Mouse (Mus musculus) hindbrain, embryonic 10.5 days (tissue): Measurements from ENCODE around the gene Tmem107. TPM values are rescaled to one million over a fixed set of nuclear protein-coding genes. Genes with fewer than 3 reads are reported as not detected.

ENCODE experiments used
- DNase-seq: peaks from one replicate; pipeline ENCODE4 v3.0.0-alpha.2; 2017; ENCODE audit warnings: low spot score
- H3K27ac ChIP-seq: fragments of 300-500 bp; sonication (generic); 2 replicates; pipeline ENCODE4 v1.5.1; 2016; ENCODE audit warnings: mild to moderate bottlenecking, moderate library complexity
- H3K27me3 ChIP-seq: fragments of 300-500 bp; sonication (generic); 2 replicates; pipeline ENCODE4 v1.6.1; 2016; ENCODE audit warnings: mild to moderate bottlenecking; ENCODE audit not compliant: poor library complexity, insufficient read depth, severe bottlenecking
- H3K36me3 ChIP-seq: fragments of 300-500 bp; sonication (generic); 2 replicates; pipeline ENCODE4 v1.6.1; 2016; ENCODE audit warnings: mild to moderate bottlenecking, moderate library complexity
- H3K4me1 ChIP-seq: fragments of 300-500 bp; sonication (generic); replicated peaks from 2 replicates; pipeline ENCODE4 v1.6.1; 2016; ENCODE audit warnings: mild to moderate bottlenecking
- H3K4me3 ChIP-seq: fragments of 300-500 bp; sonication (generic); 2 replicates; pipeline ENCODE4 v1.5.1; 2016; ENCODE audit warnings: mild to moderate bottlenecking, moderate library complexity
- H3K9me3 ChIP-seq: fragments of 300-500 bp; sonication (generic); 2 replicates; pipeline ENCODE4 v1.6.1; 2016; ENCODE audit warnings: mild to moderate bottlenecking, moderate library complexity
- WGBS: fragments of 180-500 bp; shearing (Covaris S2); methylation state at CpG from one replicate; pipeline ENCODE4 v1.1.7; 2016; 5-methylcytosine and 5-hydroxymethylcytosine counted together
- polyA plus RNA-seq: library from polyadenylated mRNA; unstranded; fragments of >200 nt; fragmentation: Nextera tagmentation; extraction: Ambion mirVana; gene quantifications from 2 replicates; pipeline ENCODE4 v1.2.1, GENCODE M21; 2016

Tmem107 gene
- polyA plus RNA-seq, 1 experiment from 2014 or later, result 56.6 TPM

DNA sequence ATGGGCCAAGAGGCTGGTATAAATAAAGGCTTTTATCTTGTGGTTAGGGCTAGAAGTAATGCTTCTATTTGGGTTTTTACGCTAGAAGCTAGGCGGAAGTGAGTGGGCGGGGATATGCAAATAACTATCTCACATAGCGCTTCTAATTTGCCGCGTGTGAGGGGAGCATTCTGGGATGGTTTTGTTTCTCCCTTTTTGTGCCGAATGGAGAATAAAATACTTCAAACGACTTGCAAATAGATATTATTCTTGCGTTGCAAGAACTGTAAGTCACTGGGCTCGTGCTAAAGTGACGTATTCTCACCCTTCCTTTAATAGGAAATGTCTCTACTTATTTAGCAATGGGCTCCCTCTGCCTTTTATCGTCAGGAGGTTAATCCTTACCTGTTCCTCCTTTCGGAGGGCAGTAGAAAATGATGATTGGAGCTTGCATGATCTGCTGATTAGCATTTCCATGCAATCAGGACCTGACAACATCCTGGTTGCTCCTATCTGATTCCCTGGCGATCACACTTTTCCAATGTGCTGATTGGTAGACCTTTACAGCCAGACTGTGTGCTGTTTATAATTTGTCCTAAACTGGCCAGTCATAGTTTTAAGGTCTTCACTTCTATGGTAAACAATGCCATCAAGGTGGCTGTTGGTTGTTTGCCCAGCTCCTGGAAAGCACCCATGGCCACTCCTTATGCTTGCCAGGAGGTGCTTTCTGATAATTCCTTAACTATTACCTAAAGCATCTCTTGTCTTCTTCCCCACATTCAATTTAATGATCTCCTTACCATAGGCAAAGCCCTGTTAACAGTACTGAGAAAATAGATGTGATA lies 2.7 kb downstream of the Tmem107 start:
- Histone ChIP-seq H3K4me3 (peak overlapping the region; percentile 79), H3K36me3 (no peaks in the 10 kb centered on the region), H3K9me3 (no peaks in the 10 kb centered on the region), H3K27me3 (no peaks in the 10 kb centered on the region), H3K4me1 (peaks cover 48% of the 10 kb centered on the region), H3K27ac (peak overlapping the region; percentile 96)
- under 1% methylated on average over 14 of the region's 14 CpGs for WGBS
- DNase-seq, result peak; percentile 83

DNA sequence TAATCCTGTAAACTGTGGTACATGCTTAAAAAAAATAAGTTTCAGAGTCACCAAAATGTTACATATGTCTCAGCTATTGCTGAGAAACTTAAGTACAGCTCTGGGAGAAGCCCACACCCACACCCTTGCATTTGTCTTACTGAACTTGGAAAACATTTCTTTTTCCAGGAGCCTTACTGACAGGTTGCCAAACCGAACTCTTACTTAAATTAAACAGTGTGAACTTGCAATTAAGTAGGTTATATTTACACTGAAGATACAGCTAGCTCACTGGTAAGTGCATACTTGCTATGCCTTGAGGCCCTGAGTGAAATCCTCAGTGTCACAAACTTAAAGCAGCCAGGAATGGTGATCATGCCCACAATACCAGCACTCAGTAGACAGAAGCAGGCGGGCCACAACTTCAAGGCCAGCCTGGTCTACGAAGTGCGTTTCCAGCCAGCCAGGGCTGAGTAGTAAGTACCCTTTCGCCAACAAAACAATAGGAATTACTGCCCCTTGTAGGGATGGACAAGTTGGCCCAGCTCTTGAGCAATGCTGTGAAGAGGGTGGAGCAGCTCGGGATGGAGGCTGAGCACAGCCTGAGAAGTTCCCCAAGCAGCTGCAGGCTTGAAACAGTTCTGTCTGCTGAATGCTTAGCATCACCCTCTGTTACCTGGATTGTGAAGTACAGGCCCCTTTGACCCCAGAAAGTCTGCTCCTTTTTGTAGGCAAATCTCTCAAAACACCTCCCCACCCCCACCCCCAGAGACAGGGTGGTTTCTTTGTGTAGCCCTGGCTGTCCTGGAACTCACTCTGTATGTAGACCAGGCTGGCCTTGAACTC lies 3.6 kb downstream of the Tmem107 start:
- 40% methylated on average over 6 of the region's 6 CpGs for WGBS
- Histone ChIP-seq H3K4me1 (peaks cover 48% of the 10 kb centered on the region), H3K27me3 (no peaks in the 10 kb centered on the region), H3K27ac (peak overlapping the region; percentile 96; the same call in 1 of the 2 replicates), H3K9me3 (no peaks in the 10 kb centered on the region), H3K36me3 (no peaks in the 10 kb centered on the region), H3K4me3 (no peak overlapping the region)
- no peak for DNase-seq

DNA sequence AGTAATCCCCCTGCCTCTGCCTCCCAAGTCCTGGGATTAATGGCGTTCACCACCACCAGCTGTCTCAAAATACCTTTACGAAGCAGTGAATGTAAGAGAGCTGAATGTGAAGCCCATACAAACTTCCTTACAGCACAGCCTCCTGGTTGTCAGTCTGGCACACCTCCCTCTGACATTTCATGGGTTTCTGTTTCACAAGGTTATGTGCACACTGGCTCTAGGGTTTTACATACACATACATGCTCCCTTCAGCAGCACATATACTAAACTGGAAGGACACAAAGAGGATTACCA lies 4.1 kb downstream of the Tmem107 start:
- H3K27ac ChIP-seq, result no peak overlapping the region
- DNase-seq, result no peak
- no peaks in the 10 kb centered on the region for H3K36me3 ChIP-seq
- H3K4me3 ChIP-seq, result no peak overlapping the region
- no peaks in the 10 kb centered on the region for H3K27me3 ChIP-seq
- H3K9me3 ChIP-seq, result no peaks in the 10 kb centered on the region
- 61% methylated on average over 2 of the region's 2 CpGs for WGBS
- peaks cover 44% of the 10 kb centered on the region for H3K4me1 ChIP-seq

DNA sequence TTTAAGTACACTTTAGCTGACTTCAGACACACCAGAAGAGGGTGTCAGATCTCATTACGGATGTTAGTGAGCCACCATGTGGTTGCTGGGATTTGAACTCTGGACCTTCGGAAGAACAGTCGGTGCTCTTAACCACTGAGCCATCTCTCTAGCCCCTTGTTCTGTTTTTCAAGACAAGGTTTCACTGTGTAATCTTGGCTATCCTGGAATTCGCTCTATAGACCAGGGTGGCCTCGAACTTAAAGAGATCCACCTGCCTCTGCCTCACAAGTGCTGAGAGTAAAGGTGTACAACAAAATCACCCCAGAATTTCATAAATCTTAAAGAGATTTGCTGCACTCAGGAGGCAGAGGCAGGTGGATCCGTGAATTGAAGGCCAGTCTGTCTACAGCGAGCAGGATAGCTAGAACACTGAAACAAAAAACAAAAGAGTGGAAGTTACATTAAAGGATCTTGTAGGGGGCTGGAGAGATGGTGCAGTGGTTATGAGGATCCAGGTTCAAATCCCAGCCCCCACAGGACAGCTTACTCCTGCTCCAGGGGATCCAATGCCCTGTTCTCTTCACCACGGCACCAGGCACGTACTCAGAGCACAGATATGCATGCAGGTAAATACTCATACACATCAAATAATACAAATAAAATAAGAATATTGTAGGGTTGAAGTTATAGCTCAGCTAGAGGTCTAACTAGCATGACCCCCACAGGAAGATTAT lies 5.3 kb downstream of the Tmem107 start:
- 43% methylated on average over 9 of the region's 9 CpGs for WGBS
- H3K9me3 ChIP-seq, result no peaks in the 10 kb centered on the region
- no peaks in the 10 kb centered on the region for H3K27me3 ChIP-seq
- H3K27ac ChIP-seq, result no peak overlapping the region
- peaks cover 35% of the 10 kb centered on the region for H3K4me1 ChIP-seq
- no peak for DNase-seq
- H3K4me3 ChIP-seq, result no peak overlapping the region
- H3K36me3 ChIP-seq, result no peaks in the 10 kb centered on the region

DNA sequence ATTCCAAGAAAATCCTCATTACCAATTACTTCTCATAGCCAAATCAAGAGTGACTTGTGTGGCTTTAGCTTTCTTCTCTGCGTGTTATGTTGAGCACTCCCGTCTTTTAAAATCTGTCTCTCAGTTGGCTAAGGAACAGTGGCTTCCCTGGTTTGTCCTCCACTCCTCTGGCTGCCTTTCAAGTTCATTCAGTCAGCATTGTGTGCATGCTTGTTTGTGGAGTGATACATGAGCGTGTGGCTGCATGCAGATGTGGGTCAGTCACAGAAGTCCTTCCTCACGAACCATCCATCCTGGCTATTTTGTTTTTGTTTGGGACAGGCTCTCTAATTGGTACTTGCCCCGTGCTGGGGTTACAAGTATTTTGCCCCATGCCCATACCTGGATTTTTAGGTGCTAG lies 6.0 kb downstream of the Tmem107 start:
- 78% methylated on average over 5 of the region's 5 CpGs for WGBS
- no peaks in the 10 kb centered on the region for H3K27me3 ChIP-seq
- no peaks in the 10 kb centered on the region for H3K9me3 ChIP-seq
- DNase-seq, result no peak
- H3K27ac ChIP-seq, result no peak overlapping the region
- peaks cover 29% of the 10 kb centered on the region for H3K4me1 ChIP-seq
- no peaks in the 10 kb centered on the region for H3K36me3 ChIP-seq
- H3K4me3 ChIP-seq, result no peak overlapping the region

DNA sequence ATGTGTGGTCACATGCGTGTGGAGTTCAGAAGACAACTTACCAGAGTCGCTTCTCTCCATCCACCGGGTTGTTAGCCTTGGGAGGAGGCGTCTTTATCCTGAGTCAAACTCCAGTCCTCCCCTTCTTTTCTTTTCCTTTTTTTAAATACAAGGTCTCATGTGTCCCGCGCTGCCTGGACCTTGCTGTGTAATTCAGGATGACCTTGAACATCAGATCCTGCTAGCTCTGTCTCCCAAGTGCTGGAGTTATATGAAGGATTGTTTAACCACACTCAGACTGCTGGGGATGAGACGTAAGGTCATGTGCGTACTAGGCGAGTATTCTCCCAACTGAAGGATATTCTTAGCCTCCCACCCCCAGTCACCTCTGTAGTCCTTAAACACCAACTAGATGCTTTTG lies 6.7 kb downstream of the Tmem107 start:
- Histone ChIP-seq H3K4me1 (peaks cover 21% of the 10 kb centered on the region), H3K9me3 (no peaks in the 10 kb centered on the region), H3K36me3 (no peaks in the 10 kb centered on the region), H3K27me3 (no peaks in the 10 kb centered on the region), H3K27ac (no peak overlapping the region), H3K4me3 (no peak overlapping the region)
- DNase-seq, result no peak
- 86% methylated on average over 9 of the region's 9 CpGs for WGBS

DNA sequence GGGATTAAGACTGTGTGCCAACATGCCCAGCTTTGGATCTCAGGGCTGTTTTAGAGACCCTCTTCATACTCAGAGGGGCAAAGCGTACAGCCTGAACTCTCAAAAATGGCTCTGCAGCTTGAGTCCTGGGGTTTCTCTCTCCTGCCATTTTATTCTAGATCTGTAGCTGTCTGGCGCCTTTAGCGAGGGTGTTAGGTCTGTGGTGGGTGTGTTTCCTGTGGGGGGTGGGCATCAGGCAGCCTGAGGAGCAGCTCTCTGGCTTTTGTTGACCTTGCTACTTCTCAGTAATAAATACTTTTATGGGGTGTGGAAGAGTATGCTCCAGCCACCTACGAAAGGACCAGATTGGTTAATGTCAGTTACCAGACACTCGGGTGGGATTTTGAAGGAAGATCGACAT lies 7.4 kb downstream of the Tmem107 start:
- no peak for DNase-seq
- Histone ChIP-seq H3K9me3 (no peaks in the 10 kb centered on the region), H3K36me3 (no peaks in the 10 kb centered on the region), H3K27ac (no peak overlapping the region), H3K4me3 (no peak overlapping the region), H3K4me1 (peaks cover 15% of the 10 kb centered on the region), H3K27me3 (no peaks in the 10 kb centered on the region)
- WGBS, result 79% methylated on average over 6 of the region's 6 CpGs

DNA sequence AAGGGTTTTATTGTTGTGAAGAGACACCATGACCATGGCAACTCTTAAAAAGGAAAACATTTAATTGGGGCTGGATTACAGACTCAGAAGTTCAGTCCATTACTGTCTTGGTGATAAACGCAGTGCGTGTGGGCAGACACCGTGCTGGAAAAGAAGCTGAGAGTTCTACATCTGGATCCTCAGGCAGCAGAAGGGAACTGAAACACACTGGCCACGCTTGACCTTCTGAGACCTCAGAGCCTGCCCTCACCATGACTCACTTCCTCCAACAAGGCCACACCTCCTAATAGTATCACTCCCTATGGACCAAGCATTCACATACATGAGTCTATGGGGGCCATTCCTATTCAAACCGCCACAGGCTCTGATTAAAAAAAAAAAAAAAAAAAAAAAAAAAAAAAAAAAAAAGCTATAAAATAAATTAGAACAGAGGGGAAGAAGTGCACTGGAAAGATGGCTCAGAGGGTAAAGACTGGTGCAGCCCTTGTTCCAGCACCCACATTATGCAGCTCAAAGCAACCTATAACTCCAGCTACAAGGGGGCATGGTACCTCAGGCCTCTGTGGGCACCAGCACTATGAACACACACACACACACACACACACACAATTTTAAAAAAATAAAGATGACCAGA lies 8.3 kb downstream of the Tmem107 start:
- no peak overlapping the region for H3K4me3 ChIP-seq
- no peaks in the 10 kb centered on the region for H3K36me3 ChIP-seq
- no peak for DNase-seq
- H3K4me1 ChIP-seq, result peaks cover 13% of the 10 kb centered on the region
- H3K27me3 ChIP-seq, result no peaks in the 10 kb centered on the region
- no peaks in the 10 kb centered on the region for H3K9me3 ChIP-seq
- WGBS, result 80% methylated on average over 5 of the region's 5 CpGs
- no peak overlapping the region for H3K27ac ChIP-seq

DNA sequence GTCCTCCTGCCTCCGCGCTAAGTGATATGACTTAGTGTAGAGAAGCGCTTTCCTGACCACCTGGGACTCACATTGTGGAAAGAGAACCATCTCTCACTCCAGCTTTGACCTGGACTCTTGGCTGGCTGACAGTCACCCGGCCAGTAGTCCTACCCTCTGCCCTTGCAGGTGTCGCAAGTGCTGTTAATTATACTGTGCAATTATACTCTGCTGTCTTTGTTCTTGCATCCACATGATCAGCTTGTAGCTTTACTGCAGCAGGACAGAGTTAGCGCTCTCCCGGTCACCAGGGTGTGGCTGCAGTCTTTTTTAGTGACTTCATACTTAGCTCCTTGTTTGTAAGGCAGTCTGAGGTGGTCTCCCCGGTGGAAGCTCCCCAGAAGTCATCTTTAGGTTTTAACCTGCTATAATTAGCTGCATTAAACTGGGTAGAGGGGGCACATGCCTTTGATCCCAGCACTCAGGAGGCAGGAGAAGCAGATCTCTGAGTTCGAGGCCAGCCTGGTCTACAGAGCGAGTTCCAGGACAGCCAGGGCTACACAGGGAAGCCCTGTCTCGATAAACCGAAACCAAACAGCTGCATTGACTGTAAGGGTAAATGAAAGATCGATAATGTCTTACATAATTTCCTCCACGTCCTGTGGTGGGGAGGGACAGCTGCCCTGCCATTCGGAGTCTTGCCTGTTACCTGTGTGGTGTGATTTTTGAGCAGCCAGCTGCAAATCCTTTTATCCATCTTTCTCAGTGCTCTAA lies 9.7 kb downstream of the Tmem107 start:
- Histone ChIP-seq H3K9me3 (no peaks in the 10 kb centered on the region), H3K27ac (no peak overlapping the region), H3K4me1 (peaks cover 3% of the 10 kb centered on the region; the same call in 1 of the 2 replicates), H3K4me3 (no peak overlapping the region), H3K27me3 (no peaks in the 10 kb centered on the region), H3K36me3 (no peaks in the 10 kb centered on the region)
- 87% methylated on average over 15 of the region's 15 CpGs for WGBS
- no peak for DNase-seq

DNA sequence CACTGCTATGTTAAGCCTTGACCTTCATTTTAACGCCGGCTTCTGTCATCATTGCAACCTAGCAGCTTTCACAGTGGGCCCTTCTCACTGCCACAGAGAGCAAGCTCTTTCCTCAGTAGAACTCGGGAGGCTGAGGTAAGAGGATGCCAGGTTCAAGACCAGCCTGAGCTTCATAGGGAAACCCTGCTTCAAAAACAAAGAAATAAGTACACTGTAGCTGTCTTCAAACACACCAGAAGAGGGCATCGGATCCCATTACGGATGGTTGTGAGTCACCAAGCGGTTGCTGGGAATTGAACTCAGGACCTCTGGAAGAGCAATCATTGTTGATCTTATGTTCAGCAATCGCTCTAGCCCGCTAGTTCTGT lies 10.2 kb downstream of the Tmem107 start:
- H3K4me3 ChIP-seq, result no peak overlapping the region
- H3K36me3 ChIP-seq, result no peaks in the 10 kb centered on the region
- no peaks in the 10 kb centered on the region for H3K27me3 ChIP-seq
- 88% methylated on average over 8 of the region's 8 CpGs for WGBS
- no peaks in the 10 kb centered on the region for H3K9me3 ChIP-seq
- H3K4me1 ChIP-seq, result peaks cover 3% of the 10 kb centered on the region; the same call in 1 of the 2 replicates
- no peak for DNase-seq
- no peak overlapping the region for H3K27ac ChIP-seq

DNA sequence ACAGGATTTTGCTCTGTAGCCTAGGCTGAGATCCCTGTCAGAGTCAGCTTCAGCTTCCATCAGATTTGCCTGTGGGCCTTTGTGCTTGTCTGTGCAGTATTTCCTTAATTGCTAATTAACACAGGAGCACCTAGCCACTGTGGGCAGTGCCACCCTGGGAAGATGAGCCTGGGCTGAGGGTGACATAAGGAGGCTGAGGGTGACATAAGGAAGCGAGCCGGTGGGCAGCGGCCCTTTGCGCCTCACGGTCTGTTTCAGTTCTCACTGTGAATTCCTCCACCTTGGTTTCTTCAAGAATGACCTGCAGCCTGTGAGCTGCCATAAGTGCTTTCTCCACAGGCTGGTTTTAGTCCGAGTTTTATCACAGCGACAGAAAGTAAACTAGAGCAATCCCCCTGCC lies 11.0 kb downstream of the Tmem107 start:
- Histone ChIP-seq H3K4me1 (peaks cover 3% of the 10 kb centered on the region; the same call in 1 of the 2 replicates), H3K36me3 (no peaks in the 10 kb centered on the region), H3K9me3 (no peaks in the 10 kb centered on the region), H3K4me3 (no peak overlapping the region), H3K27me3 (no peaks in the 10 kb centered on the region), H3K27ac (no peak overlapping the region)
- no peak for DNase-seq
- WGBS, result 89% methylated on average over 7 of the region's 7 CpGs

DNA sequence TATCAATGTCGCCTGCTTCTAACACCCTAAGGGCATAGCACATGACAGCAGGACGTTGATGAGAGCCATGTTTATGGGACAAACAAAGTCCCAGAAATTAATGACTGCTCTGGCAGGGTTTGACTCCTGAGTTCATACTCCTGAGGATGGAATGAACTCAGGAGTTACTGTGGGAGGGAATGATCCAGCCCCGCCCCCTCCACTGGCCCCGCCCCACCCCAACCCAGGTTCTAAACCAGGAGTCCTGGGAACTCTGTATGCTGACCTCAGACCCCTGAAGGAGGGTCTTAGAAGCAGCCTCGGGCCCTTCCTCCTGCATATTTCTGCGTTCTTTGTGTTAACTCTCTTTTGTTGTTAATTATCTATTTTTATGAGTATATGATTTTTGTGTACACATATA lies 15.0 kb downstream of the Tmem107 start:
- no peak for DNase-seq
- H3K27ac ChIP-seq, result no peak overlapping the region
- no peak overlapping the region for H3K4me3 ChIP-seq
- peaks cover 35% of the 10 kb centered on the region for H3K4me1 ChIP-seq
- peaks cover 11% of the 10 kb centered on the region for H3K36me3 ChIP-seq
- H3K9me3 ChIP-seq, result no peaks in the 10 kb centered on the region
- 71% methylated on average over 6 of the region's 6 CpGs for WGBS
- no peaks in the 10 kb centered on the region for H3K27me3 ChIP-seq
